Mouse (Mus musculus) liver, embryonic 14.5 days (tissue): Measurements from ENCODE around the gene Galns. TPM values are rescaled to one million over a fixed set of nuclear protein-coding genes. Genes with fewer than 3 reads are reported as not detected.

ENCODE experiments used
- ATAC-seq: fragments of 200-750 bp; cut with Nextera tagmentation; 2 replicates; pipeline ENCODE4 v1.8.0; 2017; ENCODE audit warnings: moderate number of reproducible peaks, mild to moderate bottlenecking, moderate library complexity; ENCODE audit not compliant: insufficient read depth
- DNase-seq, 3 experiments: peaks; one replicate each; pipeline ENCODE4 v3.0.0-alpha.2; 2012 to 2013; ENCODE audit warnings: low read depth in 3 of 3, low spot score in 3 of 3
- H3K27ac ChIP-seq: fragments of 300-500 bp; sonication (generic); 2 replicates; pipeline ENCODE4 v1.5.1; 2014; ENCODE audit warnings: moderate library complexity, mild to moderate bottlenecking, control low read depth, inconsistent platforms
- H3K27me3 ChIP-seq: fragments of 300-500 bp; sonication (generic); 2 replicates; pipeline ENCODE4 v1.6.1; 2014; ENCODE audit warnings: mild to moderate bottlenecking, low read length, moderate library complexity; ENCODE audit not compliant: control insufficient read depth, insufficient read depth
- H3K36me3 ChIP-seq: fragments of 300-500 bp; sonication (generic); replicated peaks from 2 replicates; pipeline ENCODE4 v1.6.1; 2014; ENCODE audit warnings: low read depth; ENCODE audit not compliant: control insufficient read depth, insufficient read depth
- H3K4me1 ChIP-seq, 2 experiments: fragments of 200-500 bp in 1 of 2; fragments of 300-500 bp in 1 of 2; sonication (generic) in 1 of 2; replicated peaks; 2 replicates each; pipeline ENCODE4 v1.6.1; 2012 to 2014; ENCODE audit warnings: antibody characterized with exemption in 1 of 2, inconsistent platforms in 1 of 2, low read length in 1 of 2; ENCODE audit not compliant: control insufficient read depth in 2 of 2, insufficient read depth in 2 of 2
- H3K4me2 ChIP-seq: fragments of 300-500 bp; sonication (generic); 2 replicates; pipeline ENCODE4 v1.6.1; 2014; ENCODE audit warnings: low read depth, mild to moderate bottlenecking, control low read depth, moderate library complexity
- H3K4me3 ChIP-seq, 2 experiments: fragments of 200-500 bp in 1 of 2; fragments of 300-500 bp in 1 of 2; sonication (generic) in 1 of 2; 2 replicates each; pipeline ENCODE4 v1.5.1; 2012 to 2014; ENCODE audit warnings: low read depth in 2 of 2, low read length in 2 of 2, mild to moderate bottlenecking in 2 of 2, control low read depth in 1 of 2, inconsistent platforms in 1 of 2, moderate library complexity in 1 of 2; ENCODE audit not compliant: insufficient read depth in 1 of 2
- H3K9ac ChIP-seq: fragments of 300-500 bp; sonication (generic); replicated peaks from 2 replicates; pipeline ENCODE4 v1.6.1; 2014; ENCODE audit warnings: mild to moderate bottlenecking, control low read depth, moderate library complexity
- H3K9me3 ChIP-seq: fragments of 300-500 bp; sonication (generic); 2 replicates; pipeline ENCODE4 v1.6.1; 2016; ENCODE audit warnings: low read length, mixed read lengths; ENCODE audit not compliant: control insufficient read depth
- CTCF ChIP-seq: IDR thresholded peaks from 2 replicates; pipeline ENCODE4 v1.5.1; 2016; ENCODE audit warnings: antibody characterized with exemption, low read depth, control low read depth
- EP300 ChIP-seq: IDR thresholded peaks from 2 replicates; pipeline ENCODE4 v1.6.1; 2016; ENCODE audit warnings: antibody characterized with exemption, low read depth
- WGBS: fragments of 180-500 bp; shearing (Covaris S2); extraction: QIAGEN DNeasy Blood & Tissue Kit; methylation state at CpG from one replicate; pipeline ENCODE4 v1.1.7; 2014; ENCODE audit not compliant: insufficient replicate concordance; 5-methylcytosine and 5-hydroxymethylcytosine counted together
- polyA plus RNA-seq, 2 experiments: library from polyadenylated mRNA; depleted of rRNA in 1 of 2; stranded (reverse) in 1 of 2; unstranded in 1 of 2; fragments of >200 nt; fragmentation: Nextera tagmentation in 1 of 2; extraction: Ambion mirVana in 1 of 2; gene quantifications; 2 replicates each; pipeline versions ENCODE4 v1.2.1 to v1.2.3; 2012 to 2014

The Galns gene
- polyA plus RNA-seq, 2 experiments = 3.8 to 4.6 TPM

GRCm38 (mm10) chr8:122596031-122596430, 15.2 kb downstream of the Galns start:
- 0 out of 4 replicates have a peak, but pooled peaks cover 0 to 3% of the 10 kb centered on the region in 2 experiments for H3K4me1 ChIP-seq
- 34% methylated on average over 4 of the region's 4 CpGs for WGBS
- H3K36me3 ChIP-seq = no peaks in the 10 kb centered on the region
- DNase-seq (no peak), ATAC-seq (no peak)
- H3K4me3 ChIP-seq = no peak overlapping the region
- no peak overlapping the region for H3K4me2 ChIP-seq
- TF ChIP-seq EP300 (no peak), CTCF (no peak)
- H3K27me3 ChIP-seq = no peaks in the 10 kb centered on the region
- no peak overlapping the region for H3K9ac ChIP-seq
- no peaks in the 10 kb centered on the region for H3K9me3 ChIP-seq
- H3K27ac ChIP-seq = no peak overlapping the region

- ATAC-seq (no peak), DNase-seq (no peak)
- H3K4me3 ChIP-seq = no peak overlapping the region
- no peaks in the 10 kb centered on the region for H3K27me3 ChIP-seq
- no peak overlapping the region for H3K9ac ChIP-seq
- no peaks in the 10 kb centered on the region for H3K9me3 ChIP-seq
- TF ChIP-seq CTCF = no peak
- TF ChIP-seq EP300 = no peak
- 0 out of 4 replicates have a peak, but pooled peaks cover 0 to 3% of the 10 kb centered on the region in 2 experiments for H3K4me1 ChIP-seq
- H3K27ac ChIP-seq = no peak overlapping the region
- no peak overlapping the region for H3K4me2 ChIP-seq
- no peaks in the 10 kb centered on the region for H3K36me3 ChIP-seq
- 70% methylated on average over 19 of the region's 19 CpGs for WGBS
These were observed 17.3 kb downstream of the Galns start for GRCm38 (mm10) chr8:122593783-122594507.

GRCm38 (mm10) chr8:122593240-122593639, 18.0 kb downstream of the Galns start:
- DNase-seq = no peak
- H3K4me1 ChIP-seq = 0 out of 4 replicates have a peak, but pooled peaks cover 0 to 3% of the 10 kb centered on the region in 2 experiments
- no peak for TF ChIP-seq EP300
- no peaks in the 10 kb centered on the region for H3K36me3 ChIP-seq
- peak; percentile 38; the same call in 1 of the 2 replicates for ATAC-seq
- 45% methylated on average over 12 of the region's 12 CpGs for WGBS
- no peaks in the 10 kb centered on the region for H3K9me3 ChIP-seq
- no peaks in the 10 kb centered on the region for H3K27me3 ChIP-seq
- H3K4me2 ChIP-seq = no peak overlapping the region
- H3K9ac ChIP-seq = no peak overlapping the region
- no peak overlapping the region for H3K27ac ChIP-seq
- H3K4me3 ChIP-seq = no peak overlapping the region

- Histone ChIP-seq H3K36me3 (no peaks in the 10 kb centered on the region), H3K4me1 (peaks cover 0 to 5% of the 10 kb centered on the region in 2 experiments; a peak in 1 of 4 replicates), H3K27ac (no peak overlapping the region), H3K9ac (no peak overlapping the region), H3K9me3 (no peaks in the 10 kb centered on the region), H3K4me3 (no peak overlapping the region), H3K4me2 (no peak overlapping the region), H3K27me3 (no peaks in the 10 kb centered on the region)
- DNase-seq = no peak
- WGBS = 68% methylated on average over 9 of the region's 10 CpGs
- TF ChIP-seq EP300 (no peak), CTCF (no peak)
- ATAC-seq = no peak
These were observed 24.5 kb downstream of the Galns start for GRCm38 (mm10) chr8:122586749-122587148.

GRCm38 (mm10) chr8:122586171-122586570, 25.1 kb downstream of the Galns start:
- Histone ChIP-seq H3K4me2 (no peak overlapping the region), H3K36me3 (no peaks in the 10 kb centered on the region), H3K9ac (no peak overlapping the region), H3K9me3 (no peaks in the 10 kb centered on the region), H3K4me1 (peaks cover 0 to 5% of the 10 kb centered on the region in 2 experiments; a peak in 1 of 4 replicates), H3K27ac (no peak overlapping the region), H3K27me3 (no peaks in the 10 kb centered on the region), H3K4me3 (no peak overlapping the region)
- ATAC-seq (no peak), DNase-seq (no peak)
- WGBS = 75% methylated on average over 7 of the region's 7 CpGs
- no peak for TF ChIP-seq CTCF
- TF ChIP-seq EP300 = no peak
